Mouse (Mus musculus) lung, postnatal 4 days (tissue): ENCODE measurements around the gene Nppb.

Source experiments
- DNase-seq, 2 experiments: peaks; one replicate each; pipeline ENCODE4 v3.0.0; 2021

Nppb gene

GRCm38 (mm10) chr4:147977726-147978125, 7.9 kb upstream of the Nppb start:
- DNase-seq, result no peak

- DNase-seq, result no peak
Observed at GRCm38 (mm10) chr4:147978391-147978790, 7.2 kb upstream of the Nppb start.

- DNase-seq, result no peak
Observed at GRCm38 (mm10) chr4:147979441-147979860, 6.1 kb upstream of the Nppb start.

GRCm38 (mm10) chr4:147993571-147994095, 8.0 kb downstream of the Nppb start:
- DNase-seq, result no peak

- no peak for DNase-seq
Observed at GRCm38 (mm10) chr4:147995311-147995710, 9.7 kb downstream of the Nppb start.

GRCm38 (mm10) chr4:148000202-148000772, 14.7 kb downstream of the Nppb start, which contains the start of gene Nppa:
TSS of gene Nppa (plus strand) at chr4:148000722.
- DNase-seq, result no peak

GRCm38 (mm10) chr4:148001013-148001789, 15.6 kb downstream of the Nppb start:
- no peak for DNase-seq

- no peak for DNase-seq
Observed at GRCm38 (mm10) chr4:148001866-148002265, 16.3 kb downstream of the Nppb start.

- no peak for DNase-seq
Observed at GRCm38 (mm10) chr4:148004361-148004760, 18.8 kb downstream of the Nppb start.

GRCm38 (mm10) chr4:148008412-148008811, 22.8 kb downstream of the Nppb start:
- DNase-seq, result peak; percentile 34 to 39

GRCm38 (mm10) chr4:148009641-148010040, 24.1 kb downstream of the Nppb start:
- no peak for DNase-seq

- no peak for DNase-seq
Observed at GRCm38 (mm10) chr4:148011332-148011731, 25.7 kb downstream of the Nppb start.

GRCm38 (mm10) chr4:148012216-148012615, 26.6 kb downstream of the Nppb start:
- no peak for DNase-seq

GRCm38 (mm10) chr4:148015418-148015817, 29.8 kb downstream of the Nppb start:
- DNase-seq, result no peak

- no peak for DNase-seq
Observed at GRCm38 (mm10) chr4:148016981-148017380, 31.4 kb downstream of the Nppb start.

- no peak for DNase-seq
Observed at GRCm38 (mm10) chr4:148018410-148018809, 32.8 kb downstream of the Nppb start.

GRCm38 (mm10) chr4:148024003-148024402, 38.4 kb downstream of the Nppb start:
- no peak for DNase-seq

GRCm38 (mm10) chr4:148029297-148029696, 43.7 kb downstream of the Nppb start:
- no peak for DNase-seq

- no peak for DNase-seq
Observed at GRCm38 (mm10) chr4:148030506-148030905, 44.9 kb downstream of the Nppb start.

GRCm38 (mm10) chr4:148033858-148034410, 48.3 kb downstream of the Nppb start:
- no peak for DNase-seq

GRCm38 (mm10) chr4:148035440-148035839, 49.9 kb downstream of the Nppb start:
- no peak for DNase-seq
